Comparison of ENCODE assay signal across 8 mouse cellular contexts in genomic region chr9:41228425-41229224, GRCm38 (mm10).
DNase-seq lines count a peak whose midpoint lies in the region; ATAC-seq and TF ChIP-seq lines count a peak whose summit lies in the region.

No protein-coding gene starts in this region.

- H3K4me2 ChIP-seq in hindbrain, embryonic 12.5 days (replicated peaks) = peak overlapping the region; percentile 56

- no peak overlapping the region for H3K4me3 ChIP-seq in MEL (ENCODE audit: control insufficient read depth in 1 of 2, insufficient read depth in 1 of 2, low read depth in 2 of 2, low read length in 2 of 2)
- H3K4me3 ChIP-seq in cerebellum, adult 2 months (replicated peaks; ENCODE audit: insufficient read depth, low read depth, low read length) = peak overlapping the region; percentile 60
- peak overlapping the region; percentile 28 for H3K4me3 ChIP-seq in hindbrain, embryonic 12.5 days

- H3K9ac ChIP-seq in MEL (ENCODE audit: control insufficient read depth, low read depth, low read length, poor library complexity, severe bottlenecking) = no peak overlapping the region
- peak overlapping the region; percentile 51 for H3K9ac ChIP-seq in hindbrain, embryonic 12.5 days

- H3K4me1 ChIP-seq in MEL (ENCODE audit: control insufficient read depth in 1 of 2, insufficient read depth in 2 of 2, low read length in 2 of 2) = no peaks in the 10 kb centered on the region
- H3K4me1 ChIP-seq in cerebellum, adult 2 months (ENCODE audit: control insufficient read depth, insufficient read depth, low read length) = no peaks in the 10 kb centered on the region; the same call in 1 of the 2 replicates
- peaks cover 34% of the 10 kb centered on the region for H3K4me1 ChIP-seq in hindbrain, embryonic 12.5 days

- no peak for TF ChIP-seq EP300 in MEL (IDR thresholded peaks at IDR 0.05; ENCODE audit: low read depth in 1 of 2, low read length in 2 of 2)

- no peak overlapping the region for H3K27ac ChIP-seq in MEL (ENCODE audit: control insufficient read depth, low read depth, low read length)
- H3K27ac ChIP-seq in cerebellum, adult 2 months (ENCODE audit: insufficient read depth, low read length) = no peak overlapping the region
- peak overlapping the region; percentile 92 for H3K27ac ChIP-seq in hindbrain, embryonic 12.5 days

- 8% methylated on average over 29 of the region's 29 CpGs for WGBS in cerebellum, adult 2 months
- WGBS in hindbrain, embryonic 12.5 days = 5% methylated on average over 29 of the region's 29 CpGs

- peak; percentile 53 to 73 (median 72) for TF ChIP-seq CTCF in MEL (IDR thresholded peaks at IDR 0.05 in 2 of 3, conservative IDR thresholded peaks at IDR 0.05 in 1 of 3; ENCODE audit: control insufficient read depth in 1 of 3, insufficient read depth in 1 of 3, low read depth in 2 of 3, low read length in 3 of 3, poor library complexity in 1 of 3, severe bottlenecking in 1 of 3)
- peak; percentile 70 for TF ChIP-seq CTCF in cerebellum, adult 2 months (IDR thresholded peaks at IDR 0.05; ENCODE audit: borderline replicate concordance, insufficient read depth, low read depth, low read length)

- peak; percentile 95 for ATAC-seq in hindbrain, embryonic 12.5 days (ENCODE audit: low FRiP score)

- no peaks in the 10 kb centered on the region for H3K36me3 ChIP-seq in MEL (ENCODE audit: control insufficient read depth in 1 of 2, insufficient read depth in 2 of 2, low read length in 2 of 2)
- no peaks in the 10 kb centered on the region for H3K36me3 ChIP-seq in hindbrain, embryonic 12.5 days

- DNase-seq in MEL (ENCODE audit: low read depth, low spot score) = peak; percentile 60
- DNase-seq in cerebellum, adult 2 months = peak; percentile 75 to 84
- DNase-seq in frontal cortex, adult 2 months (ENCODE audit: extremely low spot score in 1 of 2, low spot score in 1 of 2) = peak; percentile 85 to 97
- DNase-seq in layer of hippocampus, postnatal 14 days (ENCODE audit: low spot score in 2 of 2) = peak; percentile 93 to 96
- peak; percentile 93 for DNase-seq in lung, postnatal 14 days
- DNase-seq in retina, adult 2 months (ENCODE audit: low read depth, low spot score) = peak; percentile 69
- peak; percentile 82 to 88 for DNase-seq in thymus, postnatal 36 days

- no peak for TF ChIP-seq POLR2A in MEL (IDR thresholded peaks at IDR 0.05; ENCODE audit: control insufficient read depth in 1 of 2, insufficient read depth in 1 of 2, low read depth in 1 of 2, low read length in 2 of 2, poor library complexity in 1 of 2)
- TF ChIP-seq POLR2A in cerebellum, adult 2 months (IDR thresholded peaks at IDR 0.05; ENCODE audit: borderline replicate concordance, insufficient read depth, low read length) = no peak

- H3K79me2 ChIP-seq in MEL (ENCODE audit: control insufficient read depth, insufficient read depth, low read length, poor library complexity) = no peaks in the 10 kb centered on the region

- H3K27me3 ChIP-seq in MEL (ENCODE audit: control insufficient read depth in 1 of 2, insufficient read depth in 2 of 2, low read length in 2 of 2) = peaks cover 0 to 1% of the 10 kb centered on the region in 2 experiments; a peak in 2 of 4 replicates
- H3K27me3 ChIP-seq in cerebellum, adult 2 months (ENCODE audit: control insufficient read depth, insufficient read depth, low read length) = no peaks in the 10 kb centered on the region; the same call in 1 of the 2 replicates
- H3K27me3 ChIP-seq in hindbrain, embryonic 12.5 days = no peaks in the 10 kb centered on the region

- TF ChIP-seq RAD21 in MEL (IDR thresholded peaks at IDR 0.05; ENCODE audit: low read depth, low read length) = peak; percentile 79

- H3K9me3 ChIP-seq in MEL (replicated peaks; ENCODE audit: insufficient read depth, low read length) = no peaks in the 10 kb centered on the region
- H3K9me3 ChIP-seq in hindbrain, embryonic 12.5 days (replicated peaks) = no peaks in the 10 kb centered on the region

TF ChIP-seq in MEL, 35 proteins besides CTCF, POLR2A, EP300 and RAD21:
- TF ChIP-seq E2F4 (IDR thresholded peaks at IDR 0.05; ENCODE audit: borderline replicate concordance, low read depth, low read length) = no peak
- 0 out of 2 replicates have a peak, but pooled peaks have one; percentile 14 for TF ChIP-seq ELF1 (IDR thresholded peaks at IDR 0.05; ENCODE audit: low read depth, low read length)
- peak; percentile 48 for TF ChIP-seq SMC3 (IDR thresholded peaks at IDR 0.05; ENCODE audit: low read depth, low read length)
- TF ChIP-seq GABPA (IDR thresholded peaks at IDR 0.05; ENCODE audit: low read depth, low read length) = no peak

Comparison
In these comparisons a context has a peak if more than half of its experiments do, and no peak if none do; other contexts are left out.
1. H3K4me3 ChIP-seq: peak in cerebellum, adult 2 months (single experiment) and hindbrain, embryonic 12.5 days (single experiment); none in MEL (0 of 2).
2. Peak in every context shown above with its lines, with median percentiles within 50 percentile points of each other: DNase-seq.